Mouse (Mus musculus): ENCODE measurements at regions not wholly inside any gene's neighbourhood (a gene's known extent, or its start where the extent isn't known, plus 50 kb on each side); places are given as distances from the start of the nearest gene placed in this dataset.
"Not testable (repeated sequence)": the region's sequence is repeated elsewhere in the genome, so short reads cannot be mapped to it uniquely, and the experiment has no call there.

- no peak for DNase-seq (ENCODE audit: low read depth)
These were observed 498.6 kb upstream of the Acvr2a start for GRCm38 (mm10) chr2:48315306-48315705.

GRCm38 (mm10) chr2:48316180-48316889 lies 497.6 kb upstream of the Acvr2a start:
- DNase-seq (ENCODE audit: low read depth) = no peak

GRCm38 (mm10) chr2:48317821-48318220 lies 496.1 kb upstream of the Acvr2a start:
- no peak for DNase-seq (ENCODE audit: low read depth)

GRCm38 (mm10) chr2:48318384-48319030 lies 495.4 kb upstream of the Acvr2a start:
- no peak for DNase-seq (ENCODE audit: low read depth)

GRCm38 (mm10) chr2:48321471-48321870 lies 492.4 kb upstream of the Acvr2a start:
- no peak for DNase-seq (ENCODE audit: low read depth)

GRCm38 (mm10) chr2:48322278-48322677 lies 491.6 kb upstream of the Acvr2a start:
- no peak for DNase-seq (ENCODE audit: low read depth)

- DNase-seq (ENCODE audit: low read depth) = no peak
These were observed 485.7 kb upstream of the Acvr2a start for GRCm38 (mm10) chr2:48328204-48328603.

- DNase-seq (ENCODE audit: low read depth) = peak; percentile 19
These were observed 481.1 kb upstream of the Acvr2a start for GRCm38 (mm10) chr2:48332783-48333182.

- DNase-seq (ENCODE audit: low read depth) = no peak
These were observed 465.9 kb upstream of the Acvr2a start for GRCm38 (mm10) chr2:48348021-48348420.

GRCm38 (mm10) chr2:48349794-48350193 lies 464.1 kb upstream of the Acvr2a start:
- DNase-seq (ENCODE audit: low read depth) = no peak

- no peak for DNase-seq (ENCODE audit: low read depth)
These were observed 463.7 kb upstream of the Acvr2a start for GRCm38 (mm10) chr2:48350206-48350605.

- DNase-seq (ENCODE audit: low read depth) = not testable (repeated sequence)
These were observed 442.3 kb upstream of the Acvr2a start for GRCm38 (mm10) chr2:48371572-48371971.

GRCm38 (mm10) chr2:48373086-48373485 lies 440.8 kb upstream of the Acvr2a start:
- no peak for DNase-seq (ENCODE audit: low read depth)

GRCm38 (mm10) chr2:48374302-48374701 lies 439.6 kb upstream of the Acvr2a start:
- DNase-seq (ENCODE audit: low read depth) = no peak

- DNase-seq (ENCODE audit: low read depth) = no peak
These were observed 435.7 kb upstream of the Acvr2a start for GRCm38 (mm10) chr2:48378160-48378559.

GRCm38 (mm10) chr2:48378749-48379148 lies 435.2 kb upstream of the Acvr2a start:
- DNase-seq (ENCODE audit: low read depth) = no peak

- DNase-seq (ENCODE audit: low read depth) = no peak
These were observed 433.8 kb upstream of the Acvr2a start for GRCm38 (mm10) chr2:48380140-48380539.

GRCm38 (mm10) chr2:48380786-48381185 lies 433.1 kb upstream of the Acvr2a start:
- DNase-seq (ENCODE audit: low read depth) = no peak

GRCm38 (mm10) chr2:48381481-48382075 lies 432.3 kb upstream of the Acvr2a start:
- no peak for DNase-seq (ENCODE audit: low read depth)

GRCm38 (mm10) chr2:48398504-48398903 lies 415.4 kb upstream of the Acvr2a start:
- no peak for DNase-seq (ENCODE audit: low read depth)

GRCm38 (mm10) chr2:48399191-48399590 lies 414.7 kb upstream of the Acvr2a start:
- no peak for DNase-seq (ENCODE audit: low read depth)

GRCm38 (mm10) chr2:48402813-48403212 lies 411.1 kb upstream of the Acvr2a start:
- DNase-seq (ENCODE audit: low read depth) = no peak

- DNase-seq (ENCODE audit: low read depth) = no peak
These were observed 409.4 kb upstream of the Acvr2a start for GRCm38 (mm10) chr2:48404460-48404859.
